Mouse (Mus musculus): Measurements from ENCODE around the gene Pabpc4. TPM values are rescaled to one million over a fixed set of nuclear protein-coding genes. Genes with fewer than 3 reads are reported as not detected.
A peak's percentile ranks its signal among the peaks of the same experiment; 100 is the strongest.
"Not testable (repeated sequence)": the region's sequence is repeated elsewhere in the genome, so short reads cannot be mapped to it uniquely, and the experiment has no call there.

The Pabpc4 gene
- polyA plus RNA-seq, 1 experiment from 2014 or later: 35.5 TPM

DNA sequence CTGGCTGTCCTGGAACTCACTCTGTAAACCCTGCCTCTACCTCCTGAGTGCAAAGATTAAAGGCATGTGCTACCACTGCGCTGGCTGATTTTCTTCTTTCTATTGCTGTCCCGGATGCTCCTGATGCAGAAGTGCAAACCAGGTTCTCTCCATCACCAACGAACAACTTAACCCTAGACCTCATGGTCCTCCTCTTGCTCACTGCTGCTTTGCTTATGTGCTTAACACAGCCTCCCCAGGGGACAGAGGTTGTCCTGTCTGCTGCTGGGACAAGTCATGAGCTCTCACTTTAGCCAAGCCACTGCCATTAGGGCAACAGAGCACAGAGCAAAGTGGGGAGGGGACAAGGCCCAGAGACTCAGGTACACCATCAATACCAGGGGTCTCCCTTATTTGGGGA, 52.3 kb downstream of the Pabpc4 start:
- WGBS: 83% methylated on average over 3 of the region's 3 CpGs

DNA sequence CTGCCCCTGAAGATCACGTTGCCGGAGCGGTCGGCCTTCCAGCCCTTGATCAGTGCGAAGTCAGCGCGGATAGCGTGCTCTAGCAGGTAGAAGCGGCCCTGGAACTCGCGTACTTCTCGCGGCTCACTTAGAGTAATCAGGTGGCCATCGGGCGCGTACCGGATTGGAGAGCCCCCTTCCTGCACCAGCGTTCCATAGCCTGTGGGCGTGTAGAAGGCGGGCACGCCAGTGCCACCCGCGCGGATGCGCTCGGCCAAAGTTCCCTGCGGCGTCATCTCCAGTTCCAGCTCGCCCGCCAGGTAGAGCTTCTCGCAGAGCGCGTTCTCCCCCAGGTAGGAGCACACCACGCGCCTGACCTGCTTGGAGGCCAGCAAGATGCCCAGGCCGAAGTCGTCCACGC, 60.8 kb downstream of the Pabpc4 start:
- H3K27me3 ChIP-seq: peaks cover 41% of the 10 kb centered on the region

More for the DNA sequence above, 52.3 kb downstream of the Pabpc4 start:
- Histone ChIP-seq H3K4me1 (no peaks in the 10 kb centered on the region), H3K36me3 (replicated peaks) (no peaks in the 10 kb centered on the region), H3K27ac (no peak overlapping the region), H3K9ac (no peak overlapping the region), H3K27me3 (0 out of 2 replicates have a peak, but pooled peaks cover 3% of the 10 kb centered on the region), H3K4me3 (replicated peaks) (no peak overlapping the region), H3K9me3 (no peaks in the 10 kb centered on the region), H3K4me2 (no peak overlapping the region)
- ATAC-seq (ENCODE audit: low FRiP score): no peak

DNA sequence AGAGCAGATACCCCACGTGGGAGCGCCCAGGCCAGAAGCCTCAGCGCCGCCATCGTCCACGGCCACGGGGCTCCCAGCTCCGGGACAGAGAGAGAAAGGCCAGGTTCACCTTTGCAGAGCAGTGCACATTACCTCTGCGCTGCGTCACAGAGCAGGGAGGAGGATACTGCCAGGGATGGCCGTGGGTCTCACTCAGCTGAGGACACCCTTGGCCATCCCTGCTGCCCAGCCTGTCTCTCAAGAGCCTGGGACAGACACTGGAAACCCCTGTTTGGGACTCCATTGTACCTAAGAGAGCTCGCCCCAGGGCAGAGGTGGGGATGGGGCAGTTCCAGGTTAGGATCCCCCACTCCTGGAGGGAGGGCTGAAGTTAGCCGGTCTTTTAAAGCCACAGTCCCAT, 61.4 kb downstream of the Pabpc4 start, which contains the start of gene Oxct2a:
Oxct2a (minus strand) TSS at position 101 of the 400 bp plus-strand sequence.
- H3K4me3 ChIP-seq (replicated peaks): peak within 1 kb of the TSS; percentile 19
- H3K4me2 ChIP-seq: peak within 1 kb of the TSS; percentile 40
- H3K36me3 ChIP-seq (replicated peaks): no peaks in the 10 kb centered on the region
- no peaks in the 10 kb centered on the region for H3K9me3 ChIP-seq
- peaks cover 41% of the 10 kb centered on the region for H3K27me3 ChIP-seq
- ATAC-seq (ENCODE audit: low FRiP score): no peak
- no peak within 1 kb of the TSS for H3K9ac ChIP-seq
- 15% methylated on average over 13 of the region's 13 CpGs for WGBS
- no peak within 1 kb of the TSS for H3K27ac ChIP-seq
- peaks cover 3% of the 10 kb centered on the region; the same call in 1 of the 2 replicates for H3K4me1 ChIP-seq

More for the DNA sequence above, 60.8 kb downstream of the Pabpc4 start:
- not testable (repeated sequence) for ATAC-seq (ENCODE audit: low FRiP score); H3K9ac ChIP-seq; H3K4me1 ChIP-seq; H3K27ac ChIP-seq; H3K9me3 ChIP-seq; H3K4me3 ChIP-seq (replicated peaks); H3K36me3 ChIP-seq (replicated peaks)
- WGBS: 23% methylated on average over 23 of the region's 38 CpGs
- H3K4me2 ChIP-seq: peak overlapping the region; percentile 40

DNA sequence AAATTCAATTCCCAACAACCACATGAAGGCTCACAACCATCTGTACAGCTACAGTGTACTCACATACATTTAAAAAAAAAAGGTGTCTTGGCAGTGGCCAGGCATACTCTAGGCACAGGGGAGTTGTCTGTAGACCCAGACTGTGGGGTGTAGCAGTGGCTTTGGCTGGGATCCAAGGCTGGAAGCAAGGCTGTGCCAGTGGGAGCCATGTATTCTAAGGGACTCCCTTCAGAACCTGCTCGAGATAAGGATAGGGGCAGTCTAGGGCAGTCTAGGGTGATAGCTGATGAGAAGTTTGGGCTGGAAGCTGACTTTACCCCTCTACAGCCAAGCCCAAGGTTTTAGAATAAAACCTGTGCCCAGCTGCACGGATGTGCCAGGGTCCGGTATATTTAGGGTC, 63.9 kb downstream of the Pabpc4 start:
- no peaks in the 10 kb centered on the region for H3K9me3 ChIP-seq
- no peak overlapping the region for H3K4me2 ChIP-seq
- H3K4me1 ChIP-seq: peaks cover 3% of the 10 kb centered on the region; the same call in 1 of the 2 replicates
- H3K27me3 ChIP-seq: peaks cover 41% of the 10 kb centered on the region
- H3K4me3 ChIP-seq (replicated peaks): no peak overlapping the region
- H3K27ac ChIP-seq: no peak overlapping the region
- no peak overlapping the region for H3K9ac ChIP-seq
- H3K36me3 ChIP-seq (replicated peaks): no peaks in the 10 kb centered on the region
- WGBS: 90% methylated on average over 3 of the region's 3 CpGs
- no peak for ATAC-seq (ENCODE audit: low FRiP score)

DNA sequence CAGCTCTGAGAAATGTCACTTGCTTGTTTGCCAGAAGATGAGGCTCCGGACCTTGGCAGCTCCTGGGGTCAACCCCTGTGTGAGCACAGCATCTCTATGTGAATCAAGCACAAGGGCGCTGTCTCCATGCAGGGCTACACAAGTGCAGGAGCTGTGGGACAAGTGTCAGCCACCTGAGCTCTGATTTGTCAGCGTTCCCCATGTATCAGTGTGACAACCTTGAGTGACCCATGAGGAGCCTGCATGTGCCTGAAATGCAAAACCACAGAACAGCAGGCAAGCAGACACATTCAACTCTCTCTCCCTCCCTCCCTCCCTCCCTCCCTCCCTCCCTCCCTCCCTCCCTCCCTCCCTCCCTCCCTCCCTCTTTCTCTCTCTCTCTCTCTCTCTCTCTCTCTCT, 65.5 kb downstream of the Pabpc4 start:
- no peak overlapping the region for H3K4me3 ChIP-seq (replicated peaks)
- H3K9ac ChIP-seq: no peak overlapping the region
- no peak overlapping the region for H3K4me2 ChIP-seq
- peaks cover 31% of the 10 kb centered on the region for H3K27me3 ChIP-seq
- H3K36me3 ChIP-seq (replicated peaks): no peaks in the 10 kb centered on the region
- no peak overlapping the region for H3K27ac ChIP-seq
- peaks cover 3% of the 10 kb centered on the region; the same call in 1 of the 2 replicates for H3K4me1 ChIP-seq
- WGBS: 65% methylated on average over 3 of the region's 3 CpGs
- no peak for ATAC-seq (ENCODE audit: low FRiP score)
- no peaks in the 10 kb centered on the region for H3K9me3 ChIP-seq

DNA sequence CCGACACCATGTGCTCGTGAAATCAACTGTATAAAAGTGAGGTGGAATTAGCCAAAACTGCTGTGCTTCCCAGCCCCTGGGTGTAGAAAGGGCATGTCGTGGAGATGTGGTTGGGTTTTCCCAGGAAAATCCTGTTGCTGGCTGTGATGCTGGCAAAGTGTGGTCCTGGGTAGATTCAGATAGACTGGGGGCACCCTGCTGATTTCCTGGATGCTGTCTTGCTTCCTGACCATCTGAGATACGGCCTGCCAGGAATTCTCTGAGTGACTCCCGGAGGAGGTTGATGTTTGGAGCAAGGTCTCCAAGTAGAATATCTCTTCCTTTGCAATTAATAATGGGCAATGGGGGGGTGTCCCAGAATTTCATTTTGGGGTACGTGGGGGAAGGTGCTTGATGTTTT, 66.8 kb downstream of the Pabpc4 start:
- Histone ChIP-seq H3K4me1 (no peaks in the 10 kb centered on the region), H3K4me2 (no peak overlapping the region), H3K36me3 (replicated peaks) (no peaks in the 10 kb centered on the region), H3K27me3 (peaks cover 19% of the 10 kb centered on the region), H3K4me3 (replicated peaks) (no peak overlapping the region), H3K9me3 (no peaks in the 10 kb centered on the region), H3K9ac (no peak overlapping the region), H3K27ac (no peak overlapping the region)
- ATAC-seq (ENCODE audit: low FRiP score): no peak
- 77% methylated on average over 6 of the region's 6 CpGs for WGBS

DNA sequence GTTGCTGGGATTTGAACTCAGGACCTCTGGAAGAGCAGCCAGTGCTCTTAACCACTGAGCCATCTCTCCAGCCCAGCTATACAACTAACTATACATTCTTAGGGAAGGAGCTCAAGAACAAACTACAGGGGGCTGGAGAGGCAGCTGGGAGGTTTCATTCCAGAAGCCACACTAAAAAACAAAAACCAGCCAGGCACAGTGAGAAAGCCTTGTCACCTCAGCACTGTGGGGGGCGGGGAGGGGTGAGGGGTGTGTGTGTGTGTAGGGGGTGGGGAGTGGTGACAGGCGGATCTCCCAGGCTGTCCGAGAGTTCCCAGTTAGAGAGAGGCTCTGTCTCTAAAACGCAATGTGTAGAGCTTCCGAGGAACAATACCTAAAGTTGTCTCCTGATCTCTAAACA, 69.2 kb downstream of the Pabpc4 start:
- Histone ChIP-seq H3K9me3 (no peaks in the 10 kb centered on the region), H3K4me2 (no peak overlapping the region), H3K27ac (no peak overlapping the region), H3K4me3 (replicated peaks) (no peak overlapping the region), H3K36me3 (replicated peaks) (no peaks in the 10 kb centered on the region), H3K4me1 (no peaks in the 10 kb centered on the region), H3K27me3 (0 out of 2 replicates have a peak, but pooled peaks cover 10% of the 10 kb centered on the region), H3K9ac (no peak overlapping the region)
- 77% methylated on average over 5 of the region's 5 CpGs for WGBS
- ATAC-seq (ENCODE audit: low FRiP score): no peak

DNA sequence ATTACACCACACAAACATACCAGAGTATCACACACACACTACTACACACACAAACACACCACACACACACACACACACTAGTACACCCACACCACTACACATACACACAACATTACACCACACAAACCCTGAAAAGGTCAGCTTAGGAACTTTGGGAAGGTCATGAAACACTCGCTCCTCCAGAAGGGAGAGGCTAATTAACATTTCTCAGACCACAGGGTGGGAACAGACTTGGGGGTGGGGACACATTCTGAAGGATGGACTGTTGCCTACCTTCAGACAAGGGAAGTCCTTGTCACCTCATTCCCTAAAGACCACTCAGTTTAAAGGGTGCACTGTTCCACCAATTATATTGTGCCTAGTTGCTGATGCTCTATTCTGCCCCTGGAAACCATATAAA, 69.8 kb downstream of the Pabpc4 start:
- not testable (repeated sequence) for H3K4me1 ChIP-seq; ATAC-seq (ENCODE audit: low FRiP score); H3K27ac ChIP-seq; H3K4me3 ChIP-seq (replicated peaks); H3K4me2 ChIP-seq; H3K27me3 ChIP-seq; H3K9ac ChIP-seq; H3K36me3 ChIP-seq (replicated peaks); H3K9me3 ChIP-seq
- 62% methylated on average over 1 of the region's 1 CpGs for WGBS

DNA sequence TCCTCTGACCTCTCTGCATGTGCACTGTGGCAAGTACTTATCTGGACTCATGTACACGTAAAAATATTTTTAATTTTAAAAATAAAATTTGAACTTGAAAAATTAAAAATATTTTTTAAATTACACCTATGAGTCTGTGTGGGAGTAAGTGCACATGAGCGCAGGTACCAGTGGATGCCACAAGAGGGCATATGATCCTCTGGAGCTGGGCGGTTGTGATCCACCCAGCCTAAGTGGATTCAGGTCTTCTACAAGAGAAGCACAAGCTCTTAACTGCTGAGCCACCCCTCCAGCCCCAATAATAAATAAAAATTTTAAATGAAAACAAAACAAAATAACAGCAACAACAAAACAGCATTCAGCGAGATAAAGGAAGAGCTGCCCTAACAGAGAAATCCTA, 71.0 kb downstream of the Pabpc4 start:
- Histone ChIP-seq H3K27ac (no peak overlapping the region), H3K4me3 (replicated peaks) (no peak overlapping the region), H3K36me3 (replicated peaks) (no peaks in the 10 kb centered on the region), H3K4me1 (no peaks in the 10 kb centered on the region), H3K9me3 (no peaks in the 10 kb centered on the region), H3K9ac (no peak overlapping the region), H3K27me3 (0 out of 2 replicates have a peak, but pooled peaks cover 3% of the 10 kb centered on the region), H3K4me2 (no peak overlapping the region)
- WGBS: 90% methylated on average over 4 of the region's 4 CpGs
- no peak for ATAC-seq (ENCODE audit: low FRiP score)

DNA sequence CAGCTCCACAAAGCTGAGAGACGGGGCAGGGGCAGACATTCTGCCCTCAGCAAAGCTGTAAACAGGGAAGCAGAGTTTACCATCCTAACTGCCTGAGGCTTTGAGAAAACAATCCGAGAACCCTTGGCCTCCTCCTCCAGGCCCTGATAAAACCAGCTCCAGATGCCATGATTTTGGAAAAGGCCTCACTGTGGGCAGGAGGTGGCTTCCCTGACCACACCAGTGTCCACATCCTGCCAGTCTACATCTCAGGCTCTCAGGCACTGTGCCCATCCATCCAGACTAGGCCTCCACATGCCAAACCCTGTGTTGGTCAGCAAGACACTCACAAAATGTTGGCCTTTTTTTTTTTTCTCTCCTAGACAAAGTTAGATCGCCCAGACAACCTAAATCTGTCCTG, 72.0 kb downstream of the Pabpc4 start:
- no peak for ATAC-seq (ENCODE audit: low FRiP score)
- 84% methylated on average over 3 of the region's 3 CpGs for WGBS

DNA sequence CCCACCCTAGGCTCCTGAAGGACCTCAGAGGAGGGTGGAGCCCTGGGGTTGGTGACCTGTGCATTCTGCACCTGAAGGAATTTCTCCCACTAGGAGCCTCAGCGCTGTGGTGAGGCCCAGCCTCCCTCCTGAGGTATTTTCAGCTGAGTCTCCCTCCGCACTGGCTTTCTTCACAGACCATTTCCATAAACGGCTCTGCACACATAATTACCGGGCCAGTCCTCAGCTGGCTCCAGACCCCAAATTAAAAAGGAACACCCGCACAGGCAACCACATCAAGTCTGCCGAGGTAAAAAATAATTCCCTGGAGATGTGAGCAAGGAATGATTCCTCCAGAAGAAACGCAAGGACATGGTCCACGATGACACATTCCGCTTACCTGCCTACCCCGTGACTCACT, 73.1 kb downstream of the Pabpc4 start:
- H3K9me3 ChIP-seq; H3K27me3 ChIP-seq; H3K27ac ChIP-seq; H3K4me1 ChIP-seq; H3K4me3 ChIP-seq (replicated peaks); ATAC-seq (ENCODE audit: low FRiP score); H3K9ac ChIP-seq; H3K36me3 ChIP-seq (replicated peaks); H3K4me2 ChIP-seq: not testable (repeated sequence)
- 82% methylated on average over 10 of the region's 10 CpGs for WGBS

More for the DNA sequence above, 72.0 kb downstream of the Pabpc4 start:
- Histone ChIP-seq H3K4me1 (no peaks in the 10 kb centered on the region), H3K9ac (no peak overlapping the region), H3K9me3 (no peaks in the 10 kb centered on the region), H3K4me3 (replicated peaks) (no peak overlapping the region), H3K27me3 (0 out of 2 replicates have a peak, but pooled peaks cover 3% of the 10 kb centered on the region), H3K36me3 (replicated peaks) (no peaks in the 10 kb centered on the region), H3K27ac (no peak overlapping the region), H3K4me2 (no peak overlapping the region)

DNA sequence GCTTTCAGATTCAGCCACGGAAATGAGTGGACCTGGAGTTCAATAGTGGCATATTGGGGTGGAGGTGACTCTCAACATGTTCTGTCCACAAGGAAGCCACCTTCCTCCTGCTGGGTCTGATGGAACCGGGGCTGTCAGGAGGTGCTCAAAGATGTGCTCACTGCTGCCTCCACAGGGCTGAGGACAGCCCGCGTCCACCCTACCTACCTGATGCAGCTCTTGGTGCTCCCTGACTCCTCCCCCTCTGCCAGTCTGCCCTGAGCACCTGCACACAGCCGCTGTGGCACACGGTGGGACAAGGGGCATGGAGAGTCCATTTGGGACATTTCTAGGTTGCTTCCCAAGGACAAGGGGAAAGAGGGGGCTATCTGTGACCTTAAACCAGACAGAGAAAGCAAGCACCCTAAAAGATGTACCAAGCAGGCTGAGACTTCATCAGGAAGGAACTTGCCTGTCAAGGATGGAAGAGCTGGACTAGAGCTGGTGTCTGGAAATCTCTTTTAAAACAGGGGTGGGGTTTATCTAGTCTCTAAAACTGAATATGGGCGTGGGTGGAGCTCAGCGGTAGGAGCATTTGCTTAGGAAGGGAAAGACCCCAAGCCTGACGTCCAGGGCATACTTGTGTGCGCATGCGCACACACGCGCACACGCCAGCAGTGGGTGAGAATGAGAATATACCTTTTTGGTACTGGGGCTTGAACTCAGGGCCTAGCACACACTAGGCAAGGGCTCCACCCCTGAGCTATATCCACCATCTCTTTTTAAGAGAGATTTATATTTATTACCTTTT, 73.8 kb downstream of the Pabpc4 start:
- Histone ChIP-seq H3K36me3 (replicated peaks) (no peaks in the 10 kb centered on the region), H3K4me2 (no peak overlapping the region), H3K4me1 (no peaks in the 10 kb centered on the region), H3K9ac (no peak overlapping the region), H3K9me3 (no peaks in the 10 kb centered on the region), H3K27ac (no peak overlapping the region), H3K4me3 (replicated peaks) (no peak overlapping the region), H3K27me3 (peaks cover 16% of the 10 kb centered on the region)
- no peak for ATAC-seq (ENCODE audit: low FRiP score)
- 72% methylated on average over 14 of the region's 14 CpGs for WGBS

DNA sequence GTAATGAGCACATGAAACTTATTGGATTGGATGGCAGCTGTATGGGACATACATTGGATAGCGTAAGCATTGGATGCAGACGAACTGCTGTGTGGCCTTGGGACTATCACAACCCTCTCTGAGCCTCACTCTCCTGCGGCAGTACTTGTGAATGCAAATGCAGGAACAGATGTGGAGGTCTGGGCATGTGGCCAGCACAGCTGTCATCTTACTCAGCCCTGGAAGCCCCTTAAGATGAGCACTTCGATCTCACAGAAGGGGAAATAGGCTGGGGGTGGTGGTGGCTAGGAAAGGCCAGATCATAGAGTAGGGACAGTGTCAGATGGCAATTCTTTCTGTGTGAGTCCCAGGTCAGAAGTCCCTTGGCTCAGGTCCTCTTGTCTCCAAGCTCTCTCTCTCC, 75.5 kb downstream of the Pabpc4 start:
- no peak overlapping the region for H3K9ac ChIP-seq
- no peak overlapping the region for H3K27ac ChIP-seq
- 79% methylated on average over 4 of the region's 4 CpGs for WGBS
- no peak overlapping the region for H3K4me2 ChIP-seq
- H3K4me1 ChIP-seq: peaks cover 6% of the 10 kb centered on the region
- ATAC-seq (ENCODE audit: low FRiP score): no peak
- H3K27me3 ChIP-seq: peaks cover 33% of the 10 kb centered on the region
- H3K4me3 ChIP-seq (replicated peaks): no peak overlapping the region
- no peaks in the 10 kb centered on the region for H3K9me3 ChIP-seq
- no peaks in the 10 kb centered on the region for H3K36me3 ChIP-seq (replicated peaks)
